Mouse (Mus musculus) forebrain, embryonic 14.5 days (tissue): ENCODE measurements around the gene Hpd. TPM values are rescaled to one million over a fixed set of nuclear protein-coding genes. Genes with fewer than 3 reads are reported as not detected.

ENCODE experiments used
- ATAC-seq: fragments of 200-750 bp; cut with Nextera tagmentation; 2 replicates; pipeline ENCODE4 v1.8.0; 2017; ENCODE audit warnings: mild to moderate bottlenecking, moderate library complexity
- DNase-seq: peaks from one replicate; pipeline ENCODE4 v3.0.0-alpha.2; 2015; ENCODE audit warnings: low spot score
- H3K27ac ChIP-seq: fragments of 300-500 bp; sonication (generic); 2 replicates; pipeline ENCODE4 v1.5.1; 2014; ENCODE audit warnings: low read depth, mild to moderate bottlenecking, control low read depth, low read length, moderate library complexity
- H3K27me3 ChIP-seq: fragments of 300-500 bp; sonication (generic); replicated peaks from 2 replicates; pipeline ENCODE4 v1.6.1; 2014; ENCODE audit warnings: low read length, control low read depth, mixed read lengths; ENCODE audit not compliant: control insufficient read depth, insufficient read depth
- H3K36me3 ChIP-seq: fragments of 300-500 bp; sonication (generic); 2 replicates; pipeline ENCODE4 v1.6.1; 2014; ENCODE audit warnings: low read length, control low read depth; ENCODE audit not compliant: control insufficient read depth, insufficient read depth
- H3K4me1 ChIP-seq: fragments of 300-500 bp; sonication (generic); 2 replicates; pipeline ENCODE4 v1.6.1; 2014; ENCODE audit warnings: antibody characterized with exemption, low read length, control low read depth; ENCODE audit not compliant: control insufficient read depth, insufficient read depth
- H3K4me2 ChIP-seq: fragments of 300-500 bp; sonication (generic); 2 replicates; pipeline ENCODE4 v1.6.1; 2014; ENCODE audit warnings: mild to moderate bottlenecking, control low read depth, low read length
- H3K4me3 ChIP-seq: fragments of 300-500 bp; sonication (generic); 2 replicates; pipeline ENCODE4 v1.5.1; 2014; ENCODE audit warnings: low read depth, low read length, control low read depth
- H3K9ac ChIP-seq: fragments of 300-500 bp; sonication (generic); 2 replicates; pipeline ENCODE4 v1.6.1; 2014; ENCODE audit warnings: mild to moderate bottlenecking, low read length, control low read depth, moderate library complexity
- H3K9me3 ChIP-seq: fragments of 300-500 bp; sonication (generic); replicated peaks from 2 replicates; pipeline ENCODE4 v1.6.1; 2016; ENCODE audit warnings: low read length, control low read depth, mixed read lengths; ENCODE audit not compliant: control insufficient read depth
- WGBS: fragments of 180-500 bp; shearing (Covaris S2); extraction: QIAGEN DNeasy Blood & Tissue Kit; methylation state at CpG from one replicate; pipeline ENCODE4 v1.1.7; 2014; 5-methylcytosine and 5-hydroxymethylcytosine counted together
- polyA plus RNA-seq: library from polyadenylated mRNA; unstranded; fragments of >200 nt; fragmentation: Nextera tagmentation; extraction: Ambion mirVana; gene quantifications from 2 replicates; pipeline ENCODE4 v1.2.1, GENCODE M21; 2014

Hpd gene
- polyA plus RNA-seq, 1 experiment from 2014 or later: not detected

- no peak overlapping the region for H3K27ac ChIP-seq
- H3K36me3 ChIP-seq: peaks cover 78% of the 10 kb centered on the region
- 92% methylated on average over 5 of the region's 5 CpGs for WGBS
- H3K4me2 ChIP-seq: no peak overlapping the region
- H3K4me1 ChIP-seq: peaks cover 37% of the 10 kb centered on the region
- H3K4me3 ChIP-seq: no peak overlapping the region
- ATAC-seq (no peak), DNase-seq (no peak)
- no peaks in the 10 kb centered on the region for H3K27me3 ChIP-seq
- H3K9ac ChIP-seq: no peak overlapping the region
- no peaks in the 10 kb centered on the region for H3K9me3 ChIP-seq
These were observed 51.7 kb downstream of the Hpd start for GRCm38 (mm10) chr5:123130814-123131148.

DNA sequence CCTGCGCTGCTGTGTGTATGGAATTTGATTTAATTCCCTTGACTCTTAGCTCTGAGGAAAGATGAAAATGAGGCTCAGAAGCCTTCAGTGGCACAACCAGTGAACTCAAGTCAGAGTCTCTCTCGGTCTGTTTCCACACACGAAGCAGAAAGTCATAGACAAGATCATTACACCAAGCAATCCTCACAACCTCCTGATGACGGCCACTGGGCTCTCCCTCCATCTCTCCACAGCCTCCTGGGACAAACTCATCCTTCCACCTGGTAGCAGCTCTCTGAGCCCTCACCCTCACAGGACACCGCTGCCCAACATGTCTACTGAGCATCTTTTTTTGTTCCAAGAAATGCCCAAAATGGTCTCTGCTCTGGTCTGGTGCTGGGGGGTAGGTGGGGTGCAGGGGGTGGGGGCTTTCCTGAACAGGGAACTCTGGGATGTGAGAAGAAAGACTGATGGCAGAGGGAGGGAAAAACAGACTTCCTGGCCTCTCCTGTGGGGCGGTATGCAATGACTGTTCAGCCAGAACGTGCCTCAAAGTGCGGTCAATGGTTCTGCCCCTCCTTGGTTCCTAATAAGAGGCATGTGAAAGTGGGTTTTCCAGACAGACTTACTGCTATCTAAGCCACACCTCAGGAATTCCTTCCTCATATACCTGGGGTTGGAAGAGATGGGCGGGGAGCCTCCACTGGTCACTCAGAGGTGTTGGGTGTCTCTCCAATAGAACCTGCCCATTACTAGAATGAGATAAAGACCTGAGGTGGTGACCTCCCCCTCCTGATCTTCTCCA is 52.3 kb downstream of the Hpd start:
- Histone ChIP-seq H3K9ac (no peak overlapping the region), H3K4me2 (no peak overlapping the region), H3K27me3 (no peaks in the 10 kb centered on the region), H3K36me3 (peaks cover 76% of the 10 kb centered on the region), H3K4me3 (no peak overlapping the region), H3K9me3 (no peaks in the 10 kb centered on the region), H3K27ac (no peak overlapping the region), H3K4me1 (peaks cover 32% of the 10 kb centered on the region)
- no peak for DNase-seq
- 90% methylated on average over 9 of the region's 9 CpGs for WGBS
- no peak for ATAC-seq

- Histone ChIP-seq H3K9me3 (no peaks in the 10 kb centered on the region), H3K36me3 (peaks cover 71% of the 10 kb centered on the region), H3K4me1 (peaks cover 22% of the 10 kb centered on the region), H3K4me3 (no peak overlapping the region), H3K27ac (no peak overlapping the region), H3K27me3 (no peaks in the 10 kb centered on the region), H3K9ac (no peak overlapping the region), H3K4me2 (no peak overlapping the region)
- no peak for ATAC-seq
- no peak for DNase-seq
- 88% methylated on average over 10 of the region's 10 CpGs for WGBS
These were observed 53.3 kb downstream of the Hpd start for GRCm38 (mm10) chr5:123129170-123129757.

GRCm38 (mm10) chr5:123128426-123129169 is 53.9 kb downstream of the Hpd start:
- Histone ChIP-seq H3K4me1 (peaks cover 16% of the 10 kb centered on the region), H3K4me3 (no peak overlapping the region), H3K27me3 (no peaks in the 10 kb centered on the region), H3K27ac (no peak overlapping the region), H3K4me2 (no peak overlapping the region), H3K9ac (no peak overlapping the region), H3K9me3 (no peaks in the 10 kb centered on the region), H3K36me3 (peaks cover 65% of the 10 kb centered on the region)
- no peak for DNase-seq
- WGBS: 61% methylated on average over 10 of the region's 10 CpGs
- ATAC-seq: no peak

GRCm38 (mm10) chr5:123127031-123127430 is 55.5 kb downstream of the Hpd start:
- ATAC-seq (no peak), DNase-seq (no peak)
- Histone ChIP-seq H3K9ac (no peak overlapping the region), H3K9me3 (no peaks in the 10 kb centered on the region), H3K27me3 (no peaks in the 10 kb centered on the region), H3K27ac (no peak overlapping the region), H3K4me3 (no peak overlapping the region), H3K4me1 (peaks cover 2% of the 10 kb centered on the region), H3K36me3 (peaks cover 58% of the 10 kb centered on the region), H3K4me2 (no peak overlapping the region)
- 71% methylated on average over 6 of the region's 6 CpGs for WGBS

- DNase-seq (no peak), ATAC-seq (no peak)
- Histone ChIP-seq H3K4me3 (no peak overlapping the region), H3K4me2 (no peak overlapping the region), H3K9me3 (no peaks in the 10 kb centered on the region), H3K4me1 (no peaks in the 10 kb centered on the region), H3K9ac (no peak overlapping the region), H3K27me3 (no peaks in the 10 kb centered on the region), H3K36me3 (peaks cover 48% of the 10 kb centered on the region), H3K27ac (no peak overlapping the region)
- 89% methylated on average over 18 of the region's 18 CpGs for WGBS
These were observed 56.7 kb downstream of the Hpd start for GRCm38 (mm10) chr5:123125638-123126406.

DNA sequence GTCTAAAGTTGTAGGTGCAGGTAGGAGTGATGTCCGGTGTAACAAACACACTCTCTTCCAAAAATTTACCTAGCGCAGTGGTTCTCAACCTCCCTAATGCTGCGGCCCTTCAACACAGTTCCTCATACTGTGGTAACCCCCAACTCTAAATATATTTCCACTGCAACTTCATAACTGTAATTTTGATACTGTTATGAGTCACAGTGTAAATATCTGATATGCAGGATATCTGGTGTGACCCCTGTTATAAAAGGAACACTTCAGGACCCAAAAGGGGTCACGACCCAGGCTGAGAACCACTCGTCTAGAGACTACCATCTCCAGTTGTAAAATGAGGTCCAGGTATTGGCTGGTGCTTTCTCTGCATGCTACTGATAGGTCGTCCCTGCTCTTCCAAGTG is 57.4 kb downstream of the Hpd start:
- DNase-seq: no peak
- Histone ChIP-seq H3K27me3 (no peaks in the 10 kb centered on the region), H3K9ac (no peak overlapping the region), H3K4me2 (no peak overlapping the region), H3K4me3 (no peak overlapping the region), H3K27ac (no peak overlapping the region), H3K36me3 (peaks cover 41% of the 10 kb centered on the region), H3K4me1 (no peaks in the 10 kb centered on the region), H3K9me3 (no peaks in the 10 kb centered on the region)
- 89% methylated on average over 6 of the region's 6 CpGs for WGBS
- ATAC-seq: no peak

DNA sequence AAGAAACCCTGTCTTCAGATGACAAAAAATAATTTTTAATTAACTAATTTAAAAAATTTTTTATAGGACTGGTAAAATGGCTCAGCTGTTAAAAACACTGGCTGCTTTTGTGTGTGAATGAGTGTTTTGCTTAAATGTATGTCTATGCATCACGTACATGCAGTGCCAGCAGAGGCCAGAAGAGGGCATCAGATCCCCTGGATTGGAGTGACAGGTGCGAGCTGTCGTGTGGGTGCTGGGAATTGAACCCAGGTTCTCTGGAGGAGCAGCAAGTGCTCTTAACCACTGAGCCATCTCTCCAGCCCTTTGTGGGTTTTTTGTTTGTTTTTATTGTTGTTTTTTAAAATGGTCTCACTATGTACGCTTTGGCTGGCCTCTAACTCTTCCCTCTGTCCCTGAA is 60.3 kb downstream of the Hpd start:
- H3K4me3 ChIP-seq: no peak overlapping the region
- no peaks in the 10 kb centered on the region for H3K4me1 ChIP-seq
- WGBS: 95% methylated on average over 4 of the region's 4 CpGs
- DNase-seq: no peak
- no peak for ATAC-seq
- H3K27ac ChIP-seq: no peak overlapping the region
- H3K4me2 ChIP-seq: no peak overlapping the region
- H3K9ac ChIP-seq: no peak overlapping the region
- 0 out of 2 replicates have a peak, but pooled peaks cover 22% of the 10 kb centered on the region for H3K36me3 ChIP-seq
- no peaks in the 10 kb centered on the region for H3K27me3 ChIP-seq
- no peaks in the 10 kb centered on the region for H3K9me3 ChIP-seq
